ENCODE assay signal across 13 mouse cellular contexts in genomic region chr17:69207562-69208312, GRCm38 (mm10).
A peak's percentile ranks its signal among the peaks of the same experiment; 100 is the strongest.
DNase-seq lines count a peak whose midpoint lies in the region; ATAC-seq and TF ChIP-seq lines count a peak whose summit lies in the region.
"Had no signal": no experiment of that assay in that cellular context is flagged by ENCODE, and none has a peak within 500 bp of the region (broad histone marks: within the 10 kb centered on the region; RNA-seq: fewer than 3 reads in every experiment).

No protein-coding gene starts in this region.

- peaks cover 22% of the 10 kb centered on the region for H3K36me3 ChIP-seq in embryonic facial prominence, embryonic 10.5 days (replicated peaks)
- peaks cover 23% of the 10 kb centered on the region for H3K36me3 ChIP-seq in forebrain, embryonic 10.5 days (replicated peaks)
- H3K36me3 ChIP-seq in hindbrain, embryonic 13.5 days: peaks cover 12% of the 10 kb centered on the region
- no peaks in the 10 kb centered on the region for H3K36me3 ChIP-seq in midbrain, embryonic 15.5 days (replicated peaks)
- no peaks in the 10 kb centered on the region for H3K36me3 ChIP-seq in thymus, adult 2 months (ENCODE audit: control insufficient read depth, insufficient read depth, low read length)

- 26% methylated on average over 15 of the region's 15 CpGs for WGBS in embryonic facial prominence, embryonic 10.5 days
- 26% methylated on average over 15 of the region's 15 CpGs for WGBS in forebrain, embryonic 10.5 days
- 31% methylated on average over 15 of the region's 15 CpGs for WGBS in hindbrain, embryonic 13.5 days
- 19% methylated on average over 15 of the region's 15 CpGs for WGBS in midbrain, embryonic 15.5 days
- WGBS in thymus, adult 2 months: 92% methylated on average over 15 of the region's 15 CpGs

- H3K9me3 ChIP-seq in embryonic facial prominence, embryonic 10.5 days: no peaks in the 10 kb centered on the region
- H3K9me3 ChIP-seq in forebrain, embryonic 10.5 days: 0 out of 2 replicates have a peak, but pooled peaks cover 2% of the 10 kb centered on the region
- 0 out of 2 replicates have a peak, but pooled peaks cover 3% of the 10 kb centered on the region for H3K9me3 ChIP-seq in hindbrain, embryonic 13.5 days
- H3K9me3 ChIP-seq in midbrain, embryonic 15.5 days: no peaks in the 10 kb centered on the region
- H3K9me3 ChIP-seq: heart, embryonic 15.5 days had no signal

- peak; percentile 67 for ATAC-seq in hindbrain, embryonic 13.5 days (ENCODE audit: low FRiP score)
- ATAC-seq in midbrain, embryonic 15.5 days (replicated peaks): peak; percentile 81
- no peak for ATAC-seq in megakaryocyte, adult 5-6 weeks (ENCODE audit: poor library complexity, severe bottlenecking)
- ATAC-seq: activated CD4-positive, CD25-positive, alpha-beta regulatory T cell, adult 4 months; intestine, postnatal 0 days had no signal

- H3K4me3 ChIP-seq in embryonic facial prominence, embryonic 10.5 days: no peak overlapping the region
- H3K4me3 ChIP-seq in forebrain, embryonic 10.5 days: no peak overlapping the region
- peak overlapping the region; percentile 11; the same call in 1 of the 2 replicates for H3K4me3 ChIP-seq in hindbrain, embryonic 13.5 days
- no peak overlapping the region for H3K4me3 ChIP-seq in midbrain, embryonic 15.5 days
- no peak overlapping the region for H3K4me3 ChIP-seq in thymus, adult 2 months (ENCODE audit: control insufficient read depth, insufficient read depth, low read length)
- H3K4me3 ChIP-seq: heart, embryonic 15.5 days had no signal

- H3K27me3 ChIP-seq in embryonic facial prominence, embryonic 10.5 days (replicated peaks; ENCODE audit: low read depth, poor library complexity, severe bottlenecking): no peaks in the 10 kb centered on the region
- H3K27me3 ChIP-seq in forebrain, embryonic 10.5 days (ENCODE audit: poor library complexity, severe bottlenecking): no peaks in the 10 kb centered on the region
- H3K27me3 ChIP-seq in hindbrain, embryonic 13.5 days: no peaks in the 10 kb centered on the region
- H3K27me3 ChIP-seq in midbrain, embryonic 15.5 days (replicated peaks): no peaks in the 10 kb centered on the region
- H3K27me3 ChIP-seq in thymus, adult 2 months (ENCODE audit: control insufficient read depth, insufficient read depth, low read length): no peaks in the 10 kb centered on the region
- H3K27me3 ChIP-seq: heart, embryonic 15.5 days had no signal

- peak; percentile 35 for DNase-seq in embryonic facial prominence, embryonic 10.5 days (ENCODE audit: low spot score)
- no peak for DNase-seq in forebrain, embryonic 10.5 days (ENCODE audit: extremely low spot score, low spot score)
- no peak for DNase-seq in left cerebral cortex, postnatal 14 days (ENCODE audit: low spot score in 2 of 2)
- no peak for DNase-seq in urinary bladder, postnatal 14 days (ENCODE audit: low spot score)
- no peak for DNase-seq in thymus, adult 2 months
- DNase-seq: cerebellum, adult 8-10 months; lung, adult 2 months had no signal

- intact Hi-C loops in left cerebral cortex, postnatal 14 days (cut with DNase I): no loop called here

- peak overlapping the region; percentile 51; the same call in 1 of the 2 replicates for H3K9ac ChIP-seq in hindbrain, embryonic 13.5 days
- H3K9ac ChIP-seq in midbrain, embryonic 15.5 days: no peak overlapping the region
- H3K9ac ChIP-seq: heart, embryonic 15.5 days had no signal

- H3K4me2 ChIP-seq in hindbrain, embryonic 13.5 days: no peak overlapping the region
- peak overlapping the region; percentile 30; the same call in 1 of the 2 replicates for H3K4me2 ChIP-seq in midbrain, embryonic 15.5 days
- H3K4me2 ChIP-seq: heart, embryonic 15.5 days had no signal

- TF ChIP-seq POLR2A in thymus, adult 2 months (IDR thresholded peaks at IDR 0.05; ENCODE audit: control insufficient read depth, extremely low read depth, insufficient read depth, low read length, poor library complexity): no peak

- no peak for TF ChIP-seq CTCF in thymus, adult 2 months (IDR thresholded peaks at IDR 0.05; ENCODE audit: borderline replicate concordance, control insufficient read depth, extremely low read depth, insufficient read depth, low read length, poor library complexity)

- peaks cover 30% of the 10 kb centered on the region for H3K4me1 ChIP-seq in embryonic facial prominence, embryonic 10.5 days
- peaks cover 11% of the 10 kb centered on the region for H3K4me1 ChIP-seq in forebrain, embryonic 10.5 days
- H3K4me1 ChIP-seq in hindbrain, embryonic 13.5 days (replicated peaks): peaks cover 24% of the 10 kb centered on the region
- H3K4me1 ChIP-seq in midbrain, embryonic 15.5 days: peaks cover 12% of the 10 kb centered on the region
- H3K4me1 ChIP-seq in thymus, adult 2 months (replicated peaks; ENCODE audit: control insufficient read depth, insufficient read depth, low read length): no peaks in the 10 kb centered on the region
- H3K4me1 ChIP-seq: heart, embryonic 15.5 days had no signal

- H3K27ac ChIP-seq in embryonic facial prominence, embryonic 10.5 days (replicated peaks): peak overlapping the region; percentile 54; the same call in 1 of the 2 replicates
- H3K27ac ChIP-seq in forebrain, embryonic 10.5 days: peak overlapping the region; percentile 48; the same call in 1 of the 2 replicates
- peak overlapping the region; percentile 70 for H3K27ac ChIP-seq in hindbrain, embryonic 13.5 days
- H3K27ac ChIP-seq in midbrain, embryonic 15.5 days: 0 out of 2 replicates have a peak overlapping the region, but pooled peaks have one; percentile 39
- no peak overlapping the region for H3K27ac ChIP-seq in thymus, adult 2 months (ENCODE audit: control insufficient read depth, insufficient read depth, low read length)
- H3K27ac ChIP-seq: heart, embryonic 15.5 days had no signal
